Mouse (Mus musculus): ENCODE measurements around the gene Mcm2. TPM values are rescaled to one million over a fixed set of nuclear protein-coding genes. Genes with fewer than 3 reads are reported as not detected.

Mcm2 gene
- 70.0 and 75.2 TPM in 2 replicates for polyA plus RNA-seq (2015; fragmentation: Nextera tagmentation; extraction: Ambion mirVana)

DNA sequence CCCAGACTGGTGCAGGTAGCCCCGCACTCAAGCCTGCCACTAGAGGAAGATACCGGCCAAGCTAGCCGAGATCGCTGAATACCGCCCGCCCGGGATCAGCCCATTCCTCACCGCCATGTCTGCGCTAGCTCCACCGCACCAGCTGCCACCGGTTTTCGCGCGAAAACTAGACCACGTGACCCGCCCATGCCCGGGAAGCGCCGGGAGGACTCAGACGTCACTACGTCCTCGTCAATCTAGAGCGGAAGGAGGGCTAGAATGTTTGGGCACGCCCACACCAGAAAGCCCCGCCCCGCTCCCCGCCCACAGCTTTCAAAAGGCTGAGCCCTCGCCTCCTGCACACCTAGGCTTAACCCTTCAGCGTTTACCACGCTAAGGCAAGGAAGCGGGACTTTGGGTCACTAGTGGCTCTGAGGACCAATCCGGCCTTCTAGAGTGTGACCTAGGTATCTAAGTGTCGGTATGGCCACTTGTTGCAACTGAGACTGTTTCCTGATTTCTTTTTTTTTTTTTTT, at the start of gene Mcm2:
Mcm2 (minus strand) TSS at position 247 of the 515 bp plus-strand sequence.
- peak within 1 kb of the TSS; percentile 67 for H3K9ac ChIP-seq (replicated peaks)
- WGBS, result under 1% methylated on average over 33 of the region's 33 CpGs

DNA sequence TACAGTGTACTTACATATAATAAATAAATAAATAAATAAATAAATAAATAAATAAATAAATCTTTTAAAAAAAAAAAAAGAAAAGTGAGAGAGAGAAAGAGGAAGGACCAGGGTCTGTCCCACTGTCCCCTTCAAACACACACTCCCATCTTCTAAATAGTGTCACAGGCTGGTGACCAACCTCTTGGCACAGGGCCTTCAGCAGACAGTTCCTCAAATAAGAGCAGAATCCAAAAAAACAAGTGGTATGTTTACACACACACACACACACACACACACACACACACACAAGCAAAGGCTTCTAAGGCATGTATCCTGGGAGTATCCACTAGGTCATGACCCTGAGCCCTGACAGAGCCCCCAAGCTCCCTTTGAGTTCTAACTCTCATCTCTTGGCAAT, 49.2 kb upstream of the Mcm2 start:
- H3K4me1 ChIP-seq, result peaks cover 19% of the 10 kb centered on the region
- H3K36me3 ChIP-seq, result no peaks in the 10 kb centered on the region
- no peak overlapping the region for H3K4me2 ChIP-seq (replicated peaks)
- no peaks in the 10 kb centered on the region for H3K27me3 ChIP-seq
- no peak for ATAC-seq (replicated peaks)
- no peaks in the 10 kb centered on the region for H3K9me3 ChIP-seq
- no peak overlapping the region for H3K9ac ChIP-seq (replicated peaks)
- no peak overlapping the region for H3K27ac ChIP-seq (replicated peaks)
- no peak overlapping the region for H3K4me3 ChIP-seq

More for the DNA sequence above, at the start of gene Mcm2:
- Histone ChIP-seq H3K27ac (replicated peaks) (peak within 1 kb of the TSS; percentile 68), H3K4me3 (peak within 1 kb of the TSS; percentile 60), H3K4me1 (peaks cover 36% of the 10 kb centered on the region), H3K9me3 (no peaks in the 10 kb centered on the region), H3K4me2 (replicated peaks) (peak within 1 kb of the TSS; percentile 84), H3K36me3 (no peaks in the 10 kb centered on the region), H3K27me3 (no peaks in the 10 kb centered on the region)
- ATAC-seq (replicated peaks), result peak; percentile 82

DNA sequence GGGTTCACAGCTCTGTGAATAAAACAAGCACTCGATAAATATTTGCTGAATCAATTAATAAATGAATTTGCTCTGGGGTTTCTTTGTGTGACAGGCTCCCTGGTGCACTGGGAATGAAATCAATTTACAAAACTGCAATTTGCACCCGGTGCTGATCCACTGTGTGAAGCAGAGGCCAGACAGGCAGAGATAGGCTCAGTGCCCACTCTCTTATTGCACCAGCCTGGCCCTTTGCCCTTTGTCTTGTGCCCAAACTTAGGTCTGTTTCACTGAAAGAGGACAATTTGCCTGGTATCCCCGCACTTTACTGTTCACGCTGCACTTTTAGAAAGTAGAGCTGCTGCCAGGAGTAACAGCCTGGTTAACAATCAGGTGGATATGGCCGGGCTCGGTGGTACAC, 47.9 kb upstream of the Mcm2 start:
- WGBS, result 54% methylated on average over 6 of the region's 6 CpGs
- no peaks in the 10 kb centered on the region for H3K27me3 ChIP-seq
- H3K27ac ChIP-seq (replicated peaks), result 0 out of 2 replicates have a peak overlapping the region, but pooled peaks have one; percentile 19
- H3K4me3 ChIP-seq, result no peak overlapping the region
- H3K36me3 ChIP-seq, result no peaks in the 10 kb centered on the region
- peaks cover 32% of the 10 kb centered on the region for H3K4me1 ChIP-seq
- H3K4me2 ChIP-seq (replicated peaks), result no peak overlapping the region
- no peaks in the 10 kb centered on the region for H3K9me3 ChIP-seq
- no peak overlapping the region for H3K9ac ChIP-seq (replicated peaks)
- no peak for ATAC-seq (replicated peaks)

DNA sequence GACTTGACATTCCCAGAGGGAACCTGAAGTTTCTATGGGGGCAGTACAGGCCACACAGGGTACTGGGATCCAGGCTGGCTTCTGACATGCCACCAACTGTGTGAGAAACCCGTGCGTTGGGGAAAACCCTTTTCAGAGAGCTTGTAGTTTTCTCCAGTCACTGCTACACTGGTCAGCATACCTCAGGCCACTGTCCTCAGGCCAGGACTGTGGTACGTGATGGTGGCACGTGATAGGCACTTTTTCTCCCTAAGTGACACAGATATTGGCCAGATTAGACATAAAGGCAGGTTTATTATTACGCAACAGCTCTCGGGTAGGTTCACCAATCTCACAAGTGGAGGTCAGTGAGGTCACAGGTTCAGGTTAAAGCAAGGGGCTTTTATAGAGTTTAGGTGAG, 45.1 kb upstream of the Mcm2 start:
- WGBS, result 80% methylated on average over 6 of the region's 6 CpGs
- no peak for ATAC-seq (replicated peaks)
- no peaks in the 10 kb centered on the region for H3K36me3 ChIP-seq
- no peak overlapping the region for H3K4me3 ChIP-seq
- peaks cover 60% of the 10 kb centered on the region for H3K4me1 ChIP-seq
- H3K9ac ChIP-seq (replicated peaks), result no peak overlapping the region
- H3K4me2 ChIP-seq (replicated peaks), result no peak overlapping the region
- H3K27ac ChIP-seq (replicated peaks), result peak overlapping the region; percentile 80
- H3K9me3 ChIP-seq, result no peaks in the 10 kb centered on the region
- no peaks in the 10 kb centered on the region for H3K27me3 ChIP-seq

DNA sequence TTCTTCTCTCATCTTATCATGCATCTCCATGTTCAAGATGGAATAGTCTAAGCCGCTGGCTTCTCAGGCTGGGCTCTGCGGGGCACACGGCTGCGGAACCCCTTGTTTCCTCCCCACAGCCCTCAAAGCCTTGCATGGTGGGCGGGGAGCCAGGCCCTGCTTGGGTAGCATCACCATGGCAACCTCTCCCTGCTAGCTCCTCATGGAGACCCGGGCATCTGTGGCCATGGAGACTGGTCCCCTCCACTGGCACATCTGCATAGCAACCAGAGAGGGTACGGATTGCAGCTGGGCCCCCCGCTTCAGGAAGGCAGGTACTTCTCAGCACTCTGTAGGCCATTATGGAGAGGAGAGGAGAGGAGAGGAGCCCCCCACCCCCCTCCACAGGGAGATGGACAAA, 44.0 kb upstream of the Mcm2 start:
- ATAC-seq (replicated peaks), result peak; percentile 86
- Histone ChIP-seq H3K4me1 (peaks cover 71% of the 10 kb centered on the region), H3K36me3 (no peaks in the 10 kb centered on the region), H3K4me3 (peak overlapping the region; percentile 8; the same call in 1 of the 2 replicates), H3K9me3 (no peaks in the 10 kb centered on the region), H3K9ac (replicated peaks) (0 out of 2 replicates have a peak overlapping the region, but pooled peaks have one; percentile 23), H3K4me2 (replicated peaks) (peak overlapping the region; percentile 35), H3K27me3 (no peaks in the 10 kb centered on the region), H3K27ac (replicated peaks) (peak overlapping the region; percentile 80)
- WGBS, result 4% methylated on average over 8 of the region's 8 CpGs

DNA sequence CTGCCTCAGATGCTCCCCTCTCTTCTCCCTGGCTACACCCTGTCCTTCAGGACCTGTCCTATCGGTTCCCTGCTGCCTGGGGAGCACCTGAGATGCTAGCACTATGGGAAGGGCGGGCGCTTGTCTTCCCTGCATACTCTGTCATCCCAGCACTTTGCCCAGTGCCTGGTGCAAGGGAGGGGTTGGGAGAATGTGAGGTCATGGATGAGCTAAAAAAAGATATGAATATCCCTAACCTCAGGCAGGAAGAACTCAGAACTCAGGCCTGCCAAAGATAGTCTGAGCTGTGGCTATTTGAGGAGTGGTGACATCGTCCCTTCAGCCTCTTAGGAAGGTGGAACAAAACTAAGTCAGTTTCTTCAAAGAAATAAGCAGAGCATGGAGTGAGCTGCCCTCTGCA, 43.0 kb upstream of the Mcm2 start:
- no peaks in the 10 kb centered on the region for H3K27me3 ChIP-seq
- H3K4me1 ChIP-seq, result peaks cover 80% of the 10 kb centered on the region
- H3K27ac ChIP-seq (replicated peaks), result peak overlapping the region; percentile 80
- 0 out of 2 replicates have a peak overlapping the region, but pooled peaks have one; percentile 35 for H3K4me2 ChIP-seq (replicated peaks)
- no peak for ATAC-seq (replicated peaks)
- H3K9me3 ChIP-seq, result no peaks in the 10 kb centered on the region
- no peak overlapping the region for H3K4me3 ChIP-seq
- 0 out of 2 replicates have a peak overlapping the region, but pooled peaks have one; percentile 3 for H3K9ac ChIP-seq (replicated peaks)
- 83% methylated on average over 4 of the region's 4 CpGs for WGBS
- H3K36me3 ChIP-seq, result no peaks in the 10 kb centered on the region

DNA sequence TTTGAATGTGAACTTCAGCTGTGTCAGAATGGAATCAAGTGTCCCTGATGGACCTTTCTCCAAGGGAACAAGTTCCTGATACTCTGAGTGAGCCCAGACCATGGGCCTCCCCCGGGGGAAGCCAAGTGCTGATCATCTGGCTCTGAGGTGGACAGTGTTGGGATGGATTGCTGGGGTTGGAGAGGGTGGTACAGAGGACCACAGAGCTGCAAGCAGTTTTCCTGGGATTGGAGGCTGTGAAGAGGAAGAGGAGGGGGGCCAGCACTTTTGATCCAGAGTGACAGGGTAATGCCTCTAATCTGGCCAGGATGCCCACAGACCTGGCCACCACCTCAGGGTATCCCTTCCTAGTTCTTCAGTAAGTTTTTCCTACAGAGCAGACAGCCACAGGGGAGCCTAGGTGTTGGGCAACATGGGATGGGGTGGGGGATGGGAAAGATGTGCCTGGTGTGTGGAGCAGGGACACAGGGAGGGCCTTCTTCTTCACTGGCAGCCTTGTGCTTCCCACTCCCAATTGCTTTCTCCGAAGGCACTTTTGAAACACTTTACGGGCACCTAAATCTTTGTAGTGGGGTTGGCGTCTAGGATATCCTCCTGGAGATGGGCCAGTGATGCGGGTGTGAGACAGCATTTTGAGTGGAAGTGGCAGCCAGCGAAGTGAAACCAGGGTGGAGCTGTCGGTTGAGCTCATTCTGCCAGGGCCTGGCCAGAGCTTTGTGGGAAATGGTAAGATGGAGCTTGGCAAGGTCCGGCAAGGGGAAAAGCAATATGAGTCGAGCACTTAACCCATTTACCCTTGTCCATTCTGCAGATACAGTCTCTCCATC, 41.7 kb upstream of the Mcm2 start:
- no peak overlapping the region for H3K4me3 ChIP-seq
- no peaks in the 10 kb centered on the region for H3K27me3 ChIP-seq
- H3K9ac ChIP-seq (replicated peaks), result no peak overlapping the region
- WGBS, result 68% methylated on average over 9 of the region's 9 CpGs
- no peak for ATAC-seq (replicated peaks)
- peaks cover 79% of the 10 kb centered on the region for H3K4me1 ChIP-seq
- peak overlapping the region; percentile 5; the same call in 1 of the 2 replicates for H3K27ac ChIP-seq (replicated peaks)
- H3K4me2 ChIP-seq (replicated peaks), result no peak overlapping the region
- H3K36me3 ChIP-seq, result no peaks in the 10 kb centered on the region
- no peaks in the 10 kb centered on the region for H3K9me3 ChIP-seq

DNA sequence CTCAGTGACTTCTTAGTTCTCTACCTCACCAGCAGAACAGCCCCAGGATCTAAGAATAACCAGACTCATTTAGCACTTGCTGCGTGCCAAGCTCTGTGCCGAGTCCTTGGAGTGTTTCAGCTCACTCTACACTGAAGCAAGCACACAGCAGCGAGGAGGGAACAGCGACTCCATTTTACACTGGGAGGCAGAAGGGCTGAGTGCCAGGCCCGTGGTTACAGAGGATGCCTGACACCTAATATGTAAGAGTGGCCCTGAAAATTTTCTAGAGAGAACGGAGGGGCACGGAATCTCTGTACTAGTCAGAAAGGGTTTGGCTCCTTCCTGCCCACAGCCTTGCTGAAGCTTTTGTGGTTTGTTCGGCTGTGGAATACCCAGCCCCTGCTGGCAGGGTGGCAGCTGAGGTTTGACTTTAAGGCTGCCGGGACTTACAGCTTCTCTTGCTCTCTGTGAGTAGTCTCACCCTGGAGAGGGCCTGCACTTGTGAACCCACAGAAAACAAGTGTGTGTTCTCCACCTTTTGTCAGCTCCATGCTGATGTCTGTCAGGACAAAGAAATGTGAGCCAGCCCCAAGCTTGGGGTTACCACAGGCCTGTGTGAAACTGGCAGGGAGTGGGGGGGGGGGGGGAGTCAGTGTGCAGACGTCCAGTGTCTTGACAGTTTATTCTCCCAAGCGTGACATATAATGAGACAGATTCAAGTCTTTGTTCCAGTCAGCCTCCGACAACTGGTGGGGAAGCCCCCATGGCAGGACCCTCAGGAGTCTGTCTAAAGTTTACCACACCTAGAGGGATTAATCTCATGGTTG, 40.9 kb upstream of the Mcm2 start:
- WGBS, result 31% methylated on average over 12 of the region's 12 CpGs
- H3K9me3 ChIP-seq, result no peaks in the 10 kb centered on the region
- no peak overlapping the region for H3K4me3 ChIP-seq
- peak overlapping the region; percentile 39 for H3K27ac ChIP-seq (replicated peaks)
- H3K4me2 ChIP-seq (replicated peaks), result no peak overlapping the region
- H3K36me3 ChIP-seq, result no peaks in the 10 kb centered on the region
- no peaks in the 10 kb centered on the region; the same call in 1 of the 2 replicates for H3K27me3 ChIP-seq
- peaks cover 86% of the 10 kb centered on the region for H3K4me1 ChIP-seq
- no peak overlapping the region for H3K9ac ChIP-seq (replicated peaks)
- ATAC-seq (replicated peaks), result no peak

DNA sequence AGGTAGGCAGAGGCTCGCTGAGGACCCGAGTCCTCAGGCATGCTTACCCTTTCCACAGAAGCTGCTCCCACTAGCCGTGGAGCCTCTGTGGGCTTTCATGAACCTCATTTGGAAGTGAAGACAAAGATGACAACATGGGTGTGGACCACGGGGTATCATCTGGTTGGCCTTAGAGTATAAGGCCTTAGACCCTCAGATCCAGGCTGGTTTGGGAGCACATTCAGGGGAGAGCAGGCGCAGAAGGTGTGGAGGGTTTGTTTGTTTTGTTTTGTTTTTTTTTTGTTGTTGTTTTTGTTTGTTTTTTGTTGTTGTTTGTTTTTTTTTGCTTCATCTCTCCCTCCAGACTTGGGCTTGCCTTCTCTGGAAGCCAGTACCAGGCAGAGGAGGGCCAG, 40.1 kb upstream of the Mcm2 start:
- no peaks in the 10 kb centered on the region; the same call in 1 of the 2 replicates for H3K27me3 ChIP-seq
- no peak overlapping the region for H3K9ac ChIP-seq (replicated peaks)
- H3K4me1 ChIP-seq, result peaks cover 80% of the 10 kb centered on the region
- peak overlapping the region; percentile 39 for H3K27ac ChIP-seq (replicated peaks)
- H3K9me3 ChIP-seq, result no peaks in the 10 kb centered on the region
- WGBS, result 51% methylated on average over 5 of the region's 5 CpGs
- H3K4me2 ChIP-seq (replicated peaks), result no peak overlapping the region
- H3K4me3 ChIP-seq, result no peak overlapping the region
- no peak for ATAC-seq (replicated peaks)
- H3K36me3 ChIP-seq, result no peaks in the 10 kb centered on the region

DNA sequence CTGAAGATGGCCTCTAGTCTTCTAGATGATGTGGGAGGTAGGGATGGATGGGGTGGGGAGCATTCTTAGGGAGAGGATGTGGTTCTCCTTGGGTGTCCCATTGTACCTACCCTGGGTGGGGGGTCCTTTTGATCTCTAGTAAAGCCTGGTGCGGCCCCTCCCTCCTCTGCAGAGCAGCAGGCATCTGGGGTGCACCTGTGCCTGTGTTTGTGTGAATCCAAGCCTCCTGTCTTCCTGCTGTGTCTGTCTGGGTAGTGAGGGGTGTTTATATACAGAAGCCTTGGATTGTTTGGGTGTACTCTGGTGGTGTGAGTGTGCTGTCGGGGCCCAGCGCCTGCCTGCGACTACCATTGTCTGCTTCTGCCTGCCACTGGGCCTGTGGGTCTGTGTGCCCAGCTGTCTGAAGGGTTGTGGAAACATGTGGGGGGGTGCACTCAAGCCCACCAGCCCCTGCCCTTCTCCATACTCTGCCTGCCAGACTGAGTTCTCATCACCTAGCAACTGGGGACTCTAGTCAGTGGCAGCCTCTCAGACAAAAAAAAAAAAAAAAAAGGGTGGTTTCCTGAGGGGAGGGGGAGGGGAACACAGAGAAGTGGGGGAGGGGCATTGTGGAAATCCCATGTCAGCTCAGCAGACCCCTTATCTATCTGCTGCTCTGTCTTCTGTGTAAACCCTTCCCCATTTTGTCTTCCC, 39.5 kb upstream of the Mcm2 start:
- WGBS, result 9% methylated on average over 4 of the region's 4 CpGs
- ATAC-seq (replicated peaks), result peak; percentile 57
- Histone ChIP-seq H3K27ac (replicated peaks) (peak overlapping the region; percentile 39), H3K36me3 (no peaks in the 10 kb centered on the region), H3K4me3 (no peak overlapping the region), H3K9ac (replicated peaks) (no peak overlapping the region), H3K27me3 (no peaks in the 10 kb centered on the region; the same call in 1 of the 2 replicates), H3K9me3 (no peaks in the 10 kb centered on the region), H3K4me2 (replicated peaks) (no peak overlapping the region), H3K4me1 (peaks cover 75% of the 10 kb centered on the region)

DNA sequence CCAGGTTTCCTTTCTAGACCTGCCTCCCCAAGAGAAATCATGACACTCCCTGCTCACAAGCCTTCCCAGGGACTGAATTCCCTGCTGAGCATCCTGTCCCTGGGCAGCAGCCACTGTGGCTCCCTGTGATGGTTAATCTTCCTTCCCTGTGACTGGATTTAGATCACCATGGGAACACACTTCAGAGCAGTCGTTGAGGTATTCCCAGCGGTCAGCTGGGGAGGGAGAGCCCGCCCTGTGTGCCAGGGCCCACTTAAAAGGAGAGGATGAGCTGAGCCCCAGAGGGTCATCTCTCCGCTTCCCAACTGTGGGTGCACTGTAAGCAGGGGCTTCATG, 38.6 kb upstream of the Mcm2 start:
- no peaks in the 10 kb centered on the region; the same call in 1 of the 2 replicates for H3K27me3 ChIP-seq
- no peaks in the 10 kb centered on the region for H3K36me3 ChIP-seq
- no peaks in the 10 kb centered on the region for H3K9me3 ChIP-seq
- ATAC-seq (replicated peaks), result no peak
- no peak overlapping the region for H3K4me2 ChIP-seq (replicated peaks)
- 37% methylated on average over 4 of the region's 4 CpGs for WGBS
- H3K27ac ChIP-seq (replicated peaks), result no peak overlapping the region
- H3K4me3 ChIP-seq, result no peak overlapping the region
- H3K4me1 ChIP-seq, result peaks cover 65% of the 10 kb centered on the region
- H3K9ac ChIP-seq (replicated peaks), result no peak overlapping the region
